Mouse (Mus musculus) embryo, embryonic 11 days (tissue): ENCODE measurements at regions not wholly inside any gene's neighbourhood (a gene's known extent, or its start where the extent isn't known, plus 50 kb on each side); places are given as distances from the start of the nearest gene placed in this dataset.
"Not testable (repeated sequence)": the region's sequence is repeated elsewhere in the genome, so short reads cannot be mapped to it uniquely, and the experiment has no call there.

ENCODE experiments used
- DNase-seq: peaks from one replicate; pipeline ENCODE4 v3.0.0-alpha.2; 2015

DNA sequence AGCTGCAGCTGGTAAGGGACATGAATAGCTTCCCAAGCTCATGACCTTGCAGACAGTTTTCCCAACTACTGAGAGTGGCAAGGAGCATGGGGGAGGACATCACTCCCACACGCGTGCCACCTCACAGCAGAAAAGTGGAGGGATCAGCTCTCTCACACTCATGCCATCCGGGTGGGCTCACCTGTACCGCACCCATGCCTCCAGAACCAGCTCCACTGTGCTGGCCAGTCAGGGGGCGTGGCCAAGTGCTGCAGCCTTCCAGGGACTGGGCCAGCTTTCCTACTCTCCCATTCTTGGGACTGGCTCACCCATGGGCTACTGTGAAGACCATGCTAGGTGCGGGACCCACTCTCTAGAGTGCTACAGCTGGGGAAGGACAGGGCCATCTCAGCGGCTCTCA lies 88.4 kb upstream of the Klf13 start:
- DNase-seq = no peak

DNA sequence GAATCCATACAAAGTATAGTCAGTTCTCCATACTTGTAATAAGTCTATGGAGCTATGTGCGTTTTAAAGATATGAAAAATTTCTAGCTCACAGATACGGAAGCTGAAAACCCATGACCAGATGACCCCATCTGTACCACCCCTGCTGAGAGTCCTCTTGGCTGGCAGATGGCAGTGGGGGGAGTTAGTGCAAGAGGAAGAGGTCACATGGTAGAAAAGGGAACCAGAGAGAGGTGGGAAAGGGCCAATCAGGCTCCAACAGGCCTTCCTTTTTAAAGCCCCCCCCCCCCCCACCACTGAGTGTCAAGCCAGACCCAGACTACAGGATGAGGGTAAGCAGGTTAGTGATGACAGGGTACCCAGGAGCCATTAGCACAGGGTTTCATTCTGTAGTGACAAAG lies 86.4 kb upstream of the Klf13 start:
- DNase-seq = no peak

DNA sequence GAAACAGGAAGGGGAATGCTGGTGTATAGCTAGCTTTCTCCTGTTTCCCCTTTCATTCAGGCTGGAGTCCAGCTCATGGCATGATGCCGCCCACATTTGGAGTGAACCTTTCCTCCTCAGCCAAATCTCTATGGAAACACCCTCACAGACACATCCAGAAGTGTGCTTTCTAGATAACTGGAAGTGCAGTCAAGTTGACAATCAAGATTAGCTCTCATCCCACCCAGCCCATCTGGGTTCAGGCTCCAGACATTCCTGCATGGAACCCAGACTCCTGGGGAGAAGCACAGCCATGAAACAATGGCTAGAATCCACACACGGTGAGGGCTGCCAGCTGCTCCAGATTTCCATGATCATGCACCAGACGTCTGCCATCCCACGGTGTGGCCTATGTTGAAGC lies 85.5 kb upstream of the Klf13 start:
- no peak for DNase-seq

DNA sequence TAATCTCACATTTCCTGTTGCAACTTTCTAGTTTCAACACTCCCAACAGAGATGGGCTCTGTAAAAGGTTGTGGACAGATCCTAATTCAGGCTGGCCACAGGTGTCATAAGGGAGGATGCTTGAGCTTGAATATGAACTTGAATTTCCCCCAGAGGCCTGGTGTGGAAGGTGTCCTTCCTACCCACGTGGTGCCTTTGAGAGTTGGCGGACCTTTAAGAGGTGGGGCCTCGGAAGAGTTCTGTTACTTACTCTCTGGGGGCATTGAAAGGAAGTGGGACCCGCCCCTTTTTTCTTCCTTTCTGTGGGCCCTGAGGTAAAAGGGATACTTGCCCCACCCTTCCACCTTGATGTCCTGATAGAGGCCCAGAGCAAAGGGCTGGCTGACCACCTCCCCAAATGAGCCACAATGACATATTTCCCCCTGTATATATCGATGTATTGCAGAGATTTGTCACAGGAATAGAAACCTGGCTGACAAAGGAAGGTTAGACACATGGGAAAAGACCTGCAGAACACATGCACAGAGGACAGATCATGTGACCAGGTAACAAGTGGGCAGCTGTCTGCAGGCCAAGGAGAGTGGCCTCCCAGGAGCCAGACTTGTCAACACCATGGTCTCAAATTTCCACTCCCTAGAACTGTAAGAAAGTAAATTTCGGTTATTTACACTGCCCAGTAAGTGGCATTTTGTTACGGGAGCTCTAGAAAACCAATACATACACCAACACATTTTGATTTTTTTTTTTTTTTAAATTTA lies 84.2 kb upstream of the Klf13 start:
- DNase-seq = no peak

DNA sequence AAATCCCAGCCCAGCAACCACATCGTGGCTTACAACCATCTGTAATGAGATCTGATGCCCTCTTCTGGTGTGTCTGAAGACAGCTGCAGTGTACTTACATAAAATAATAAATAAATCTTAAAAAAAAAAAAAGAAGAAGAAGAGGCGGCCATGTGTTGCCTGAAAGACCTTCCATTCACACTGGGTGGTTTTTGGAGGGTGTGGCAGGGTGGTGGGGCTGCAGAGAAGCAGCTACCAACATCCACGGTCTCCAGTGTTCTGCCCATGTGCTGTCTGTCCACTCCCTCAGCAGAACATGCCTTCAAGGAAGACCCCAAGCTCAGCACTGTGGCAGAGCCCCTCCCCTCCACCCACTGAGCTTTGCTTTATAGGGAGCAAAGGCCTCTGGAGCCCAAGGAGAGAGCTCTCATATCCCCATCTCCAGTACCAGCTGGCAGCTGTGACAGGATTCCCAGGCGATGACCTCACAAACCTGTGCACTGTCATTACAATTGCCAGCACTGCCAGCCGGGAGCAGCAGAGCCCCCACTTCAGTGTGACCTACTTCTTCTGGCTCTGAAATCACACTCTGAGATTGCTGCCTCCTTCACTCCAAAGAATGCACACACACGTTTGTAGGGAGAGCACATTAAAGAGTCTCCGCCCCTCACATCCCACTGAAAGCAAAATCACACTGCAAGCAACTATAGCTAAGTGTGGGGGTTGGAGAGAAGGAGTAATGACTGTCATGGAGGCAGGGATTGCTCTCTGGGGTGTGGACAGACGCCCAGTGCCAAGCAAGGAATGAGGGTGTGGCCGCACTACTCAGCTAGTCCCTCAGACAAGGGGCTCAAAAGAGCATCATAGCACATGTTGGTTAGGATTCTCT lies 82.8 kb upstream of the Klf13 start:
- no peak for DNase-seq

DNA sequence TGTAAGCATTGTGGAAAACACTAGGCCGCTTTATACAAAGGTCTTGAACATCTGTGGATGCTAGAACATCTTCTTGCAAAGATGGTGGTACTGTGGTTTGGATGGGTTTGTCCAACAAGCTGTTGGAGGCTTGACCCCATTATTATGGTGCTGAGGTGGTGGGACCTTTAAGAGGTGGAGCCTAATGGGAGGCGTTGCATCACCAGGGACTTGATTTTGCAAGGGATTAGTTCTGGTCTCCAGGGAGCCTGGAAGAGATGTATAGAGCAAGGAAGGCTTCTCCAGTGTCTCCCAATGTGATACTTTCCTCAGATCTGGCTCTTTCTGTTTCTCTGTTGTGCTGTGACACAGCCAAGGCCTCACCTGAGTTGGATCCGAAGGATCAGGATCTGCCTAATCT lies 79.4 kb upstream of the Klf13 start:
- DNase-seq = no peak

DNA sequence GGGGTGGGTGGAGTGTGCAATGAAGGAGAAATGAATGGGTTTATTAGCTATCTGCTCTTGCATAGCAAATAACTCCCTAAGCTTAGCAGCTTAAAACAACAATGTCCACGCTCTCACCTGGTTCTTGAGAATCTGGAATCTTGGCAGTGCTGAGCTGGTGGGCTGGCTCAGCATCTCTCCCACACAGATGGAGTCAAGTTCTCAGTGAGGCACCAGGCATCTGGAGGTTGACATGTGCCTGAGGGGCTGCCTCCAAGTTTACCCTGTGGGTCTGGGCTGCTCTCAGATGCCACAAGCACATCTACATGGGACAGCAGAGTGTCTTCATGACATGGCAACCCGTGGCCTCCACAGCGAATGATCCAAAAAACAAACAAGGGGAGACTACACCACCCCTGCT lies 78.2 kb upstream of the Klf13 start:
- no peak for DNase-seq

DNA sequence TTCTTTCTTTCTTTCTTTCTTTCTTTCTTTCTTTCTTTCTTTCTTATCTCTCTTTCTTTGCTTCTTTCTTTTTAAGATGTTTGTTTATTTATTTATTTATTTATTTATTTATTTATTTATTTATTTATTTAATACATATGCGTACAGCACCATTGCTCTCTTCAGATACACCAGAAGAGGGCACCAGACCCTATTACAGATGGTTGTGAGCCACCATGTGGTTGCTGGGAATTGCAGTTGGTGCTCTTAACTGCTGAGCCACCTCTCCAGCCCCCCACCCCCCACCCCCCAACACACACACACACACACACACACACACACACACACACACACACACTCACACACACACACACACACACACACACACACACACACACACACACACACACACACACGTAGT lies 76.4 kb upstream of the Klf13 start:
- not testable (repeated sequence) for DNase-seq

DNA sequence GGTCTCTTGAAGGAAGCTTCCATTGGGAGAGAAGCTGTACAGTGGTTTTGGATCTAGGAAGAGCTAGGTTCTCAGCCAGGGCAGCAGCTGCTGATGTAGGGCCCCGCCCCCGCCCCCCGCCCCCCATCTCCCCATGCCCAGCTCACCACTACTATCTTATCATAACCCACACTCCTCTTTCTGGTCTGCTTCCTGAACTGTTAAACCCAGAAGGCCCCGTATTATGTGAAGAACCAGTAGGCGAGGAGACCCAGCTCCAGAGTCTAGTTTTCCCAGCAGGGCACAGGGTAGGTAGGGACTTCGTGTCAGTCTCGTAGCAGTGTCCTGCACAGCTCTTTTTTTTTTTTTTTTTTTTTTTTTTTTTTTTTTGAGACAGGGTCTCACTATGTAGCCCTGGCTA lies 75.5 kb upstream of the Klf13 start:
- no peak for DNase-seq

DNA sequence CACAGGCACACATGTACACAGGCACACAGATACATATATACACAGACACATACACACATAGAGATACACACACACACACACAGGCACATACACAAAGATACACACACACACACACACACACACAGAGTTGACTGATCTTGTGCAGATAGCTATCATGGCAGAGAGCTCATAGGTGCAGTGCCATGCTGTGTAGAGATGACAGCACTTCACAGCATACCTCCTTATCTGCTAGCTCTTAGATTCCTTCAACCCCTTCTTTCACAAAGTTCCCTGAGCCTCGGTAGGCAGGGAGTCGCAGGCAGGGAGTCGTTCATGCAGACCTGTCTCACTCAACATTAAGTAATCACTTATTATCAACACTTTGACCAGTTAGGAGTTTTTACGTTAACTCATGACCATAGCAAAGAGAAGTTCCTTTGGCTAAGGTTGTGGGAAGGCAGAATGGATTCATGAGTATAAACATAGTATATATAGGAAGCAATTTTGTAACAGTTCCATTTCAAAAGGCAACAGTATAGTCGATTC lies 74.4 kb upstream of the Klf13 start:
- no peak for DNase-seq

DNA sequence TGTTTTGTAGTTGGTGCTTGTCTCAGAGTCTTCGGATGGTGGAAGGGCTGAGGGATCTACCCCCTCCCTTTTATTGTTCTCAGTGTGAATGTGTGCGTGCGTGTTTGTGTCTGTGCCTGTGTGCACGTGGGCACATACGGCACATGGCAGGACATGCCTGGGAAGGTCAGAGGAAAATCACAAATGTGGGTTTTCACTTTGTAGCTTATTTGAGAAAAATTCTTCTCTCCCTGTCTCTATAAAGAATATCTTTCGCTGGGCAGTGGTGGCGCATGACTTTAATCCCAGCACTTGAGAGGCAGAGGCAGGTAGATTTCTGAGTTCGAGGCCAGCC lies 73.5 kb upstream of the Klf13 start:
- DNase-seq = no peak

DNA sequence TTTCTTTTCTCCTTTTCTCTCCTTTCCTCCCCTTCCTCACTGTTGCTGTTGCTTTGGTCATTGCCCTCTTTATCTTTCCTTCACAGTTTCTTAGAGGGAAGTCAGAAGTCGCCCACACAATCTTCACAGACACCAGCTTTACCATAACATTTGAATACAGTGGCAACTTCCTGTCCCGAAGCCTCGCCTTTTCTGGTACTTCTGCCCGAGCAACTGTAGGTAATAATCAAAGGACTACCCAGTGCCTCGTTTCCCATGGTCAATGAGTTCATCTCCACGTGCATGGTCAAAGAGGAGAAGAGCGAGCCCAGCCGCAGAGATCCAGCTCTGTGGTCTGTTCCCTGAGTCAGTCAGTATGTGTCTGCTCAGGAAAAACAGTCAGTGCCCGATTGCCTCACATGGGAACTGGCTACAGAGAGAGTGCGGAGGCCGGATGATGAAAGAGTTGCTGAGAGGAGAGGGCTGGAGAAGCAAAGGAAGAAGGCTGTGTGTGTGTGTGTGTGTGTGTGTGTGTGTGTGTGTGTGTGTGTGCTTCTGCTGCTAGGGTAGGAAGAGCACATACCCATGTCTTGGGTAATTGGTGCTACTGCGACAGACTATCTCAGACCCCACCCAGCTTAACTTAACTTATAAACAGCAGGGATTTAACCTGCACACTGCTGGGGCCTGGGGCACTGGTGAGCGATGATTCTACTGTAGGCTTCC lies 73.0 kb upstream of the Klf13 start:
- no peak for DNase-seq

DNA sequence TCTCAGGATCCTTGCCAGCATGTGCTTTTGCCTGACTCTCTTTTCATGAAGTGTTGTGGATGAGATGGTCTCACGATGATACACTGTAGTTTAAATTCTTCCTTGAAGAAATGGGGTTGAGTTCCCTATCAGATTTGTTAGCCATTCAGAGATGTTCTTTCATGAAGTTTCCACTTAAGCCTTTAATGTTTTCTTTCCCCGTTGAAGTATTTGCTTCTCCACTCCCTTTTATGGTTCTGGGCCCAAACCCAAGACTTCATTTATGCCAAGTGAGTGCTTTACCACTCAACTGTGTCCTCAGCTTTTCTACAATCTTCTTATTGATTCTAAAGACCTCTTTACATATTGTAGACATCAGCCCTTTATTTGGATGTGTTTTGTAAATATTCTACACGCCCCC lies 71.9 kb upstream of the Klf13 start:
- DNase-seq = no peak

DNA sequence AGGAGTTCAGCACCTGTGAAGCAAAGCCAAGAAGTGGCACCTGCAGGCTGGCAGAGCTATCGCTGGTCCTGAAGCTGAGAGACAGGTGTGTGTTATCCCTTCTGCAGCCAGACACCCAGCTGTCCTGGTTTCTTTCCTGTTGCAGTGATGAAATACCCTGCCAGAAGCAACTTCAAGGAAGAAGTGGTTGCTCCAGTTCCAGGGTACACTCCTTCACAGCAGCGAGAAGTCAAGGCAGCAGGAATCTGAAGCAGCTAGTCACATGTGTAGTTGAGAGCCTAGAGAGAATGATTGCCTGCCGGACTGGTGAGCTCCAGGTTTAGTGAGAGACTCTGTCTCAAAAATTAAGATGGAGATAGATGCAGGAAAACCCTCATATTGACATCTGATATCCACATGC lies 69.1 kb upstream of the Klf13 start:
- DNase-seq = no peak

DNA sequence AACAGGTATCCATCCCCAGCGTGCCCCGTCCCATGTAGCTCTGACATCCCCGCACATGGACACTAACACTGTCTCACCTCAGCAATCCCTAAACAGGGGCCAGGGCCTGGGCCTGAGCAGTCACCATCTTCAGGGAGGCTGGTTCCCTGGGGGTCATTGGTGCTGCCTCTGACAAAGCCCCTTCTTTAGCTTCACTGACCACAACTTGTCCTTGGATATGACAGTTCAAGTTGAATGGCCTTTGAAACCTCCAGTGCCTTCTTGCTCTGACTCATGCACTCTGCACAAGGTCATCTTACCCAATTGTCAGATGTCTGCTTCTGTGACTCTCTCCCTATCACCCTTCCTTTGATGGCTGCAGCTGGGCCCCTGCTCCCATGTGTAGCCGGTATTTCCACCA lies 68.2 kb upstream of the Klf13 start:
- no peak for DNase-seq

DNA sequence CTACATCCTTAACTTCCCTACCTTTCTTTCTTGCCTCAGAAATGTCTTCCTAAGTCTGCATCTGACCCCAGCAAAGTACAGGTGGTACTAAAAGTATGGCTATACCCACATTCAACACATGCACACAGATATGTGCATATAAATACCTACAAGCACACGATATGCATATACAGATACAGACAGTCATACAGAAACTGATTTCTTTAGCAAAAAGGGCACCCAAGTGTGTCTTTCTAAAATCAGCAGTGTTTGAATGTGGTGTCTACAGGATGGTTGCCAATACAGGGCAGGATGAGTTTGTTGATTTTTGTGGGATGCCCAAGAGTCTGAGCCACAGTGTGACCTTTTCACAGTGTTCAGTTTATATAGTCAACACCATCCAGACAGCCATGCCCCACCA lies 67.0 kb upstream of the Klf13 start:
- no peak for DNase-seq

DNA sequence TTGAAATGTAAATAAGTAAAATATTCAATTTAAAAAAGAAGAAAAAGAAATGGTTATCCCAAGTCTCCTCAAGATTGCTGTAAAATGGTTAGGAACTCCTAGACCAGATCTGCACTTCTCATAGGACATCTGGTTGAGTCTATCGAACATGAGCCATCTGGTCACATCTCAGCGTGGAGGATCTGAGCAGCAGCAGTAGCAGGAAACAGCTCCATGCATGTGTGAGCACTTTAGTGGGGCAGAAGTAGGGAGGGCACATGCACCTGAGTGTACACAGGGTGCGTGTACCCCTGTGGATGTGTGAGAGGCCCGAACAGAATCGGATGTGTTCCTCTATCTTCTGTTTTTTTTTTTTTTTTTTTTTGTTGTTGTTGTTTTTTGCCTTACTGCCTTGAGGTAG lies 65.2 kb upstream of the Klf13 start:
- no peak for DNase-seq

DNA sequence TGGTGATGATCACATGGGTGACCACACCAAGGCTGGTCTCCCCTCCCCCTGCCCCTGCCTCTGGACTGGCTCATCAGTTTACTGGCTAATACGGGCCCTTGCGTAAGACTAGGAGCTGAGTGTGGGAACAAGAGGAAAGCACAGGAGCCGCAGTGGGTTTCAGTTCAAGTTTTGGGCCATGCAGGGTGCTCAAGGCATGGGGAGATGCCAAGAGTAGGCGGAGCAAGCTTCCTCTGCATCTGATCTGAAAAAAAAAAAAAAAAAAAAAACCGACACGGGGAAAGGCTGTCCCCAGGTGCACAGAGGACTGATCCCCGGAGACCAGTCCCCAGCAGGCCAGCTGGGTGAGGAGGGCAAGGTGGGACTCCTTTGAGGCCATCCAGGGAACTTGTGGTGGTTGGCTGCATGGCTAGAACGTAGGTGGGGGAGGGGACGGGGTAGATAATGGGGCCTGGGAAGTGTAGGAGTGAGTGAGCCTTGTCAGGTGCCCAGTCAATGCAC lies 62.9 kb upstream of the Klf13 start:
- no peak for DNase-seq

DNA sequence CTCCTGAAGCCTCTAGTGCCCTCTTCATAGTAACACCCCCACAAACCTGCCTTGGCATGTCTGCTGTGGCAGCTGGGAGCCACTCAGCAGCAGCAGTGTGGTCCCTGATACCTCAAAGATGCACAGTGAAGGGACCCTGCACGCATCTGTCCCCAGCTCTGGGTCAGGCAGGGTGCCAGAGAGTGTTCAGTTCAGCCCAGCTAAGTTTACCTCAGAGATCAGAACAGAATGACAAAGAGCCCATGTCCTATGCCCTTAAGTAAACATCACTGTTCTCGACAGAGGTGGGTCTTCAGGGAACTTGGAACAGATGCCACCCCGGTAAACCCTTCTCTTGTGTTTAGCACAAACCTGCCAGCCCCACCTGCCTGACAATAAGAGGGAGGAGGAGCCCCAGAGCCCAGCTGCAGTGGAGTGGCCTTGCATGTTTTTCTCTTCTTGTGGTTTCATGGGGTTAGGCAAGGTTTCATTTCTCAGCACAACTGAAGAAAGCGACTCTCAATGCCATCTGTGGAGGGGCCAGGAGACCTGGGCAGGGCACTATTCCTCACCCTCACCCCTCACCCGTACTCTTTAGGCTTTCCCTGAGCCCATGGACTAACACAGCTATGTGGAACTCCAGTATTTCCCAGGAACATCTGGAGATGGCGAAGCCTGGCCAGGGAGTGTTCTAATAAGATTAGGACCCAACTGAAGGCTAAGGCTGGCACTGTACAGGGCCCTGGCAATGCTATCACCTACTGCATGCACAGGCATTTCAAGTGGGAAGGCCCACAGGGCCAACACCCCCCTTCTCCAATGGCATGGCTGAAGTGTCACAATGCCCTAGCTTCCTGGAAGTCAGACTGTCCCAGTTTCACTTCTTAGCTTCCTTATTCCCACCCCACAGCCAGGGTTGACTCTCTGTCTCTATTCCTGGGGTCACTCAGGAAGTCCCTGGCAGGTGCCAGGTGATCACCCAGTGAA lies 60.6 kb upstream of the Klf13 start:
- DNase-seq = no peak

DNA sequence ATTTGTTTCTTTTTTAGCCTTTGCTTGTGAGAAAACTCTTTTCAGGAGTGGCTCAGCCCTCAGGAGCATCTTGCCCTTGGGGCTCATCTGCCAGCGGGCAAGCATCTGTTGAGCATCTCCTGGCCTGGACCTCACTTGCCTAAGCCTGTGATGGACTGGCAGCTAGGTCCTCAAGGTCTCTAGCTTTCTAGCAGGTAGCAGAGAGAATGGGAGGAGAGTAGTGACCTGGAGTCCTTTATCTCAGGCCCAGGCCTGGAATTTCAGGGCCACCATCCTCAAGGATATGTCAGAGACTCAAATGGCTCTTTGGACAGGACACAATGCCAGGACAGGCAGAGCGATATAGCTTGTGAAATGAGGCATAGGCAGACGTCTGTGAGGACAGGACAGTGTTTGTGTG lies 59.3 kb upstream of the Klf13 start:
- DNase-seq = no peak

DNA sequence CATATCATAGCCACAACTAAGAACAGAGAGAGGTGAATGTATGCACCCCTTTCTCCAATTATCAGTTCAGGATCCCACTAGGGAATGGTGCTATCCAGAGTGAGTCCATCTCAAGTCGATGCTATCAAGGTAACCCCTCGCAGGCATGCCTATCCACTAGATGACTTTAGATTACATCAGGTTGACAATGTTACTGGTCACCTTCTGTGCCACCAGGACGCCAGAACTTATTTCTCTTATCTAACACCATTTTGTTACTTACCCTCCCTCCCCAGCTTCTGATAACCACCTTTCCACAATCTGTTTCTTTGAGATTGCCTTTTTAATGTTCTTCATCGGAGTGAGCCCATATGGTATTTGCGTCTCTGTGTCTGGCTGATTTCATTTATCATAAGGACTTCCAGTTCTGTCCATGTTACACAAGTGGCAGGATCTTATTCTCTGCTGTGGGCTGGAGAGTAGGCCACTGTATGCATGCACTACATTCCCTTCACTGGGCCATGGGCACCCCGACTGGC lies 57.9 kb upstream of the Klf13 start:
- DNase-seq = no peak
